Mouse (Mus musculus) fibroblast of lung, adult 2 months (primary cell): ENCODE measurements around the gene Hnf4a.
A peak's percentile ranks its signal among the peaks of the same experiment; 100 is the strongest.

Experiments used
- DNase-seq: peaks from one replicate; pipeline ENCODE4 v3.0.0-alpha.2; 2011; ENCODE audit warnings: low read depth

Gene Hnf4a

DNA sequence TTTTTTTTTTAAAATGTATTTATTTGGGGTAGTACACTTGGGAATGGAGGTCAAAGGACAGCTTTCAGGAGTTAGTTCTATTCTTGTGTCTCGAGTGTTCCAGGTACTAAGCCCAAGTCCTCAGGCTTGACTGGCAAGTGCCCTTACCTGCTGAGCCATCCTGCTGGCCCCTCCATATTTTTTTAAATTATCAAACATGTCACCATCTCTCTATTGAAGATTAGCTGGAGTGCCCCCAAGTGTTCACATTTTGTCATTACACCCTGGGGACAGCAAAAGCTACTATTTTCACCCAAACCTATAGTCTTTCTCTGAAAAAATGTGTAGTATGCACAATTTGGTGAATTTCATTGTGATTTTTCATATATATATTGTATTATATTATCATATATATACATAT is 85.5 kb downstream of the Hnf4a start:
- no peak for DNase-seq

DNA sequence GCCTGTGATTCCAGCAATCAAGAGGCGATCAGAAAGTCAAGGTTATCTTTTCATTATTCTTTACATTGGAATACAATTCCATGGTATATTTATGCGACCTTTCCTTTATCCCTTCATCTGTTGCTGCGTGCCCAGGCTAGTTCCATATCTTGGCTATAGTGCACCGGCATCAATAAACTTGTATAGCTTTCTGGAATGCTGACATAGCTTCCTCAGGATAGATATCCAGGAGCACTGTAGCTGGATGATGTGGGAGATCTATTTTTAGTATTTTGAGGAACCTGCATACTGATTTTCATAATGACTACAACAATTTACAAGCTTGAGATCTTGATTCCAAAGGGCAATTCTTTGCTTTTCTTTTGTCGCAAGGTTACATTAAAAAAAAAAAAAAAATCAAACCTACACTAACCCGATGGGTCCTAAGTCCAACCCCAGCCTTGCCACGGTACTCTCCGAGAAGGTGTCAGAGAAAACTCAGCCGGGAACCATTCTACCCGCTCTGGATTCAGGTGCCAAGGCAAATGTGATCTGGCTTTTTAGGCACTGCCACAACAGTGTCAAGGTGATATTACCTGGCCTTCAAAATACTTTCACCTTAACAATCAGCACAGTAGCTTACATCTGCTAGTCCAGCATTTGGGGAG is 87.2 kb downstream of the Hnf4a start:
- no peak for DNase-seq

DNA sequence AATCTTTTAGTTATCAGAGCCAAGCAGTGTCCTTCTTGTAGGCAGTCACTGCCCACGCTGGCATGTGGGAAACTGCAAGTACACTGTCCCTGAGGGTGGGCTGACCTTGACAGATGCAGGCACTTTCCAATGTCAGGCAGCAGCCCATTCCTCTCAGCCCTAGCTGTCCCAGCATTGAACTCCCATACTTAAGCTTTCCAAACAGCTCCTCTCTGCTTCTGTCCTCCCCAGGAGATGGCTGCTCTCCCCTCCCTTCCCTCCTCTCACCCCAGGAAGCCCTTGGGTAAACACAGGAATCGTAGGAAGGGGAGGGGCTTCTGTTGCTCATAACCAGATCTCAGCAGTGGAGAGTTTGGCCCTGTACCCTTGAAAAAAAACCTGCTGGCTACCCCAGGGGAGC is 88.5 kb downstream of the Hnf4a start:
- no peak for DNase-seq

DNA sequence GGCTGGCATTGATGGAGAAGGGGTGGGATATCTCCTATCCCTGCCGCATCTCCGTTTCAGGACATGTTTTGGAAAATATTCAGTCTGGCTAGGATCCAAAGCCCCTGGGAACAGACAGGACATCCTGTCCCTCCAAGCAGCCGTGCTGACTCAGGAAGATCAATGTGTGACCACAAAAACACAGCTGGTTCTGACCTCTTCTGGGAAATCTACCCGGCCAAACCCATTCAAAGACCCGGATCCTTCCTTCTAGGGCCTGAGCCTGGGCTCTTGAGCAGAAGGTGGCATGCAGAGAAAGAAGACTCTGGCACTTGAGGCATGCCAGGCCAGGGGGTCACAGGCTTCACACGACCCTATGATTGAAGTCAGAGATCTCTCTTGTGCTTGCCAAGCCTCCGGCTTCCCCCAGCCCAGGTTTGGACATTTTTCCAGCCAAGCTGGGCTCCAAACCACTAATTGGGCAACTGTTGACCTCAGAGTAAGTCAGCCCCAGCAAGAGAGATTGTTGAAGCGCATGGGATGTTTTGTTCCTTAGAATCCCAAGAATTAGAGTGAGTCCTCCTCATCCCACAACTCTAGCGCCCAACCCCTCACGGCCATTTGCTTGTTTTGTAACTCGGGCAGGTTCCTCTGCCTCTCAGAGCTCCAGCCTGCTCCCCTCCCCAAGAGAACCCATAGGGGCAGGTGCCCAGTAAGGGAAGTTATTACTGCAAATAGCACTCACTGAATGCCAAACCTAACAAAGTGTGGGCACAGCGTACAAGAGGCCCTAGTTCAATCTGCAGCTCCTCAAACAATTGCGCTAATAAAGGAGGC is 89.7 kb downstream of the Hnf4a start:
- DNase-seq = peak; percentile 88

DNA sequence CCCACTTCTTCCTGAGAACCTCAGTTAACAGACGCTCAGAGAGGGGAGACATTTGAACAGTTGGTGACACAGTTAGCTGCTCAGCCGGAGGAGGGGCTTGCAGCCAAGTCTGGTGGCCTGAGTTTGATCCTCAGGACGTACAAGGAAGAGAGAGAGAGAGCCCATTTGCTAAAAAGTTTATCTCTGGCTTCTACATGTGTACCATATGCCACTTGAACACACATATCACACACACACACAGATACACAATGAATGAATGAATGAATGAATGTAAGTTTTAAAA is 90.2 kb downstream of the Hnf4a start:
- no peak for DNase-seq

DNA sequence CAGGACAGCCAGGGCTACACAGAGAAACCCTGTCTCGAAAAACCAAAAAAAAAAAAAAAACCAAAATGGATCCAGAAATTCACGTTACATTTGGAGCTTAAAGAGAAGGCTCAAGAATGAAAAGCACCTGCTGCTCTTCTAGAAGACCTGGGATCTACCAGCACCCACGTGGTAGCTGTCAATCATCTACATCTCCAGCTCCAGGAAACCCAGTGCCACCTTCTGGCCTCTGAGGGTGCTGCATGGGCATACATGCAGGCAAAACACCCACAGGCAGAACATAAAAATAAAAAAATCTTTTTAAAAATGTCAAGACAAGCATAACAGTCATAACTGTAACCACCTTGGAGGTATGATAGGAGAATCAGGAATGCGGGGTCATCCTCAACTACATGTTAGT is 91.1 kb downstream of the Hnf4a start:
- DNase-seq = no peak

DNA sequence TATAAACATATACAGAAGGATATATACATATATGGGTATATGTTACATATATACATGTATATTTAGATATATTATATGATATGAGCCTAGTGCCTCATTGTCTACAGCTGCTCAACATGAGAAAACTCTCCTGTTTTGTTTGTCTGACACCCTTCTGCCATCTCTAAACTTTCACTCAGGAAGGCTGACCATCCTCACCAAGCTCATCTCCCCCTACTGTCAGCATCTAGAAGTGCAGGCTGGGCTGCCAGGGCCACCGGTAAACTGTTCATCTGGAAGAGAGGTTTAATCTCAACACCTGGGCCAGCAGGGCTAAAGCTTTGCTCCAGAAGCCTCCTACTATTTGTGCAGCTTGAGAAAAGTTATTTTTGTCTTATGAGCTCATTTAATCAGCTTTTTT is 92.6 kb downstream of the Hnf4a start:
- DNase-seq = no peak

DNA sequence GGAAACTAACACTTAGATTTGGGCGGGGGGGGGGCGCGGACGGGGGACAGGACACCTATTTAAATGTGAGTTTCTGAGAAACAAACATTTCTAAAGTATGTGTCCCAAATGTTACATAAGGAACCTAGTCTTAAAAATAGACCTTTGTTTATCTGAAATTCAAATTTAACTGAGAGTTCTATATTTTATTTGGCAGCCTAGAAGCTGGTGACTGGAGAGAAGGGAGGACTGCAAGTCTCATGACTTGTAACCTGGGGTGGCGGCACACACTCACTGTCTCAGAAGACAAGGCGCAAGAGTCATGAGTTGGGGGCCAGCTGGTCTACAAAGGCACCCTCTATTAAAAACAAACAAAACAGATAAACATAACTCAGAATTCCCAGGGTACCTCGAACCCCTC is 94.5 kb downstream of the Hnf4a start:
- no peak for DNase-seq

DNA sequence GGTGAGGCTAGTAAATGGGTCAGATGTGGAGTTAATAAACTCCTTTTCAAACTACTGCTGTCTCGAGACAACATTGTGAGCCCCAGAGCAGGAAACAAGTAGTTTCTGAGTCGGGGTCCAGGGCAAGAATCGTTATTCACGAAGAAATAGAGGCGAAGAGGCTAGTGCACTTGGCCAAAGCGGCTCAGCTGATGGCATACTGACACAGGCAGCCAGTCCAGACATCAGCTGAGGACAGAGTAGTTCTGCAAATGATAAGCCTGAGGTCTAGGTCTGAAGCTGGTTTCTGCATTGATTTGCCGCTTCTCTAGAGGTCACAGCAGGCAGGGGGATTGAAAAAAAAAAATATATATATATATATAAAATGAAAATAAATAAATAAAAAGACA is 95.1 kb downstream of the Hnf4a start:
- no peak for DNase-seq

DNA sequence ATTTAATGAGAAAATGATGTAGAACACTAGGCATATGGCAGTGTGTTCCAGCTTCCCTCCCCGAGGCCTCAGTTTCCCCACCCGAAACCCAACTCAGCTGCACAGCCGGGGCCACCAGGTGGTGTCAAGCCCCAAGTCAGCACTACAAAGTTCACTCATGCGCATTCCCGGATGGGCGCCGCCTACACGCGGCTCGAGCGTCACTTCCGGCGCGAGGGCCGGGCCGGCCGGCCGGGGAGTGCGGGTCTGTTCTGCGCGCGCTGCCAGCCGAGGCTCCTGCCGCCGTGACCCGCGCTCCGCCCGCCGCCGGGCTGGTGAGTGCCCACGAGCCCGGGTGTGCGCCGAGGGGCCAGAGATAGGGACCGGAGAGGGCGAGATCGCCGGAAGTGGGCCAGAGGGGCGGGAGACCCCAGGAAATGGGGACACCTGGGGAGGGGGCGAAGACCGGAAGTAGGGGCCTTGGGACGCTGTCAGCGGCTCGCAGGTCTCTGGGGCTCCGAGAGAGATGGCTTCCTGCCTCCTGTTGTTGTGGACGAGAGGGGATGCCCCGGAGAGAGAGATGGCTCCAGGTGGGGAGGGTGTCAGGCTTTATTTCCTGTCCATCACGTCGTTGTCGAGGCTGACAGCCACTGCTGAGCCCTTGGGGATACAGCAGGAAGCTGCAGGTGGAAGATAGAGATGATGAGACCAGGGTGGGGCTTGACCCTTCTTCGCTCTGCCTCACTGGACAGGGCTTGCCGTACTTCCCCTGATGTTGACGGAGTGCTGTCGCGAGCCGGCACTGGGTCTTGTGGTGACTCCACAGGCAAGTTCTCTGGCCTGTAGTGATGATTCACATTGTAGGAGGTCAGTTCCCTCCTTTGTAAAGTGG is 95.7 kb downstream of the Hnf4a start, which contains the start of gene Ttpal:
TSS of gene Ttpal (plus strand) at position 214 of the 871 bp plus-strand sequence.
- DNase-seq = no peak

DNA sequence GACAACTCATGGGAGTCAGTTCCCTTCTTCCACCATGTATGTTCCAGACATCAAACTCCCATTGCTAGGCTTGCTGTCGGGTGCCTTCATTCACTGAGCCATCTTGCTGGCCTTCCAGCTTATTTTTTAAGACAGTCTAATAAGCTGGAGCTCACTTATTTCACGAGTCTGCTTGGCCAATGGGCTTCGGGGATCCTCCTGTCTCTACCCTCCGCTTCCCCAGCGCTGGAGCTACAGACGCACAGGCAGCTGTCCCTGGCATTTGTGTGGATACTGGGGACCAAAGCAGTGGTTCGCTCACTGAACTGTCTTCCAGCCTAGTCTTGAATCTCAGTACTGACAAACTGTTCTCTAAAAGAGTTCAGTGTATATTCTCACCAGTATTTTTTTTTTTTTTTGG is 99.6 kb downstream of the Hnf4a start:
- no peak for DNase-seq

DNA sequence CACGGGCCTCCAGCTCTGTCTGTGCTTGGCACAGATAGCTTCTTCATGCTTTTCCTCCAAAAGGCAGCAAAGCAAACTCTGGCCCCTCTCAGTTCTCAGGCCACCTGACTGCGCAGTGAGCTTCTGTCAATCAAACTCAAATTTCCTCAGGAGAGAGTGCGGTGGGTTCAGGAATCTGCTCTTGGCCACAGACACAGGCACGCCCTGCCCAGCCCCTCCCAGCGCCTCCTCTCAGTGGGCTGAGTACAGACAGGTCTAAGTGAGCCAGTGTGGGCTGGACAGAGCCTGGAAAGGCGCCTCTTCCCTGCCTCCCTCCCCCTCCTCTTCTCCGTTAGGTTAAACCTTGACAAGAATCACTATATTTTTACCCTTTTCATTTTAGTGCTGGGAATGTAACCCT is 101.4 kb downstream of the Hnf4a start:
- no peak for DNase-seq

DNA sequence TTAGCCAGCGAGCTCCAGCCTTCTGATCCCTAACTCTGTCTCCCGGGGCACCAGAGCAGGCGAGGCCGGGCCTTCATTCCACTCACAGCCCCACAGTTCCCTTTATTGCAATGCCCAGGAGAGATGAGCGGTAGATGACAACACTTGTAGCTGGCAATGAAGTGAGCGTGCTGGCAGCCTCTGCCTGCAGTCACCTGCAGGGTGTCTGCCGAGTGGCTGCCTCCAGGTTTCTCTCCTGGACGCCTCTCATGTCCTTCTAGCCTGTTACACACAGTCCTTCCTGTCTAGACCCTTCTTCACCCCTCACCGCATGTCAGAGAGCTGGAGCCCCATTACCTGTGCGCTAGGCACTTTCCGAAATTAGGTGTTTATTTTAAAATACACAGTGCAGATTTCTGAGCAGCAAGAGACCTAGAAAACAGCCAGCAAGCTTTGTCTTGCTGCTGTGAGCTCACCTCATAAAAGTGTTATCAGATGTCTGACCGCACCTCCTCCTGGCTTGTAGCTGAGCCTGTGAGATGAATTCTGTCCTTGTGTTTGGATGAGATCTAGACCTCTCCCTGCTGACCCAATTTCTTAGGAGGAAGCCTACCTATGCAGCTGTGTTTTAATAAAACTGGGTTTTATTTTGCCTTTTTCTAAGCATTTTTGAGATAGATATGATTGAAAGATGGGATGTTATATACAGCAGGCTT is 102.8 kb downstream of the Hnf4a start:
- DNase-seq = no peak

DNA sequence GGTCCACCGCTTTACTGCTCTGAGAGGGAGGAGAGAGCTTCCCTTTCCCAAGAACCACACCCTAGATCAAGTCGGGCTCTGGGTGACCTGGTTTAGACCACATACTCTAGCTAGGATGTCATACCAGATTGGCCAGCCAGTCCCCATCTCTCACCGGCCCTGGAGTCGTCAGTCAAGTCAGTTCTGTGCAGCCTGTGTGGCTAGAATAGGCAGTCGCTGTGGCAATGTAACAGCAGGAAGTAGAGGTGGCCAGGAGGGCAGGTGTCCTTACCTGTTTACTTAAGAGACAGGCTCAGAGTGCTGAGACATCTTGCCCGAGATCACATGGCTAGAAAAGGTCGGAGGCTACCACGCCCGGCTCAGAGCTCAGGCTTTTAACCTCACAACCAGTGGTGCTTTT is 104.6 kb downstream of the Hnf4a start:
- DNase-seq = no peak

DNA sequence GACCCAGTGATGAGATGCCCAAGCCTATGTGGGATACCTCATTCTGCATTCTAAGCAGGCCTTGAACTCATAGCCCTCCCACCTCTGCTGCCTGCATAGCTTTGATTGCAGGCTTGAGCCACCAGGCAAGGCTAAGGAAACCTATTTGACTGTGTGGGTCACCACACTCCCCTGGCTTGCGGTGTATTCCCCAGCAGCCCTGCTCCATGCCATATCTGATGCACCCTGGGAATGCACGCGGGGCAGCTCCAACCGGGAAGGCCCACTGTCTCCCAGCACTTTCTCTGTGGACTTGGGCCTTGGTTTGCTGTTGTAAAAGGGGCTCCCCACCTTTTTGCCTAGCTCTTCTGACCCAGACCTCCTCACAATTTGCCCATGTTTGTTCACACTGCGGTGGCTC is 106.6 kb downstream of the Hnf4a start:
- DNase-seq = no peak

DNA sequence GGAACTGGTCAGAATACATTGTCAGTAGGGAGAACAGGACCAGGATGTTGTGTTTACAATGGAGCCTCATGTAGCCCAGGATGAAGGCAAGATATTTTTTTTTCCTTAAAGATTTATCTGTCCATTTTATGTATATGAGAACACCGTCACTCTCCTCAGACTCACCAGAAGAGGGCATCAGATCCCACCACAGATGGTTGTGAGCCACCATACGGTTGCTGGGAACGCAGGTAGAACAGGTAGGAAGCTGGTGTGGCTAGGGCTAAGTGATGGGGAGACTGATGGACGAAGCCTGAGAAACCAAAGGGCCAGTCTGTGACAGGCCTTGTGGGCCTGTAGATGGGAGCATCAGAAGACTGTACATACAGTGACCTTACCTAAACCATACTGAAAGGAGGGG is 107.4 kb downstream of the Hnf4a start:
- DNase-seq = no peak

DNA sequence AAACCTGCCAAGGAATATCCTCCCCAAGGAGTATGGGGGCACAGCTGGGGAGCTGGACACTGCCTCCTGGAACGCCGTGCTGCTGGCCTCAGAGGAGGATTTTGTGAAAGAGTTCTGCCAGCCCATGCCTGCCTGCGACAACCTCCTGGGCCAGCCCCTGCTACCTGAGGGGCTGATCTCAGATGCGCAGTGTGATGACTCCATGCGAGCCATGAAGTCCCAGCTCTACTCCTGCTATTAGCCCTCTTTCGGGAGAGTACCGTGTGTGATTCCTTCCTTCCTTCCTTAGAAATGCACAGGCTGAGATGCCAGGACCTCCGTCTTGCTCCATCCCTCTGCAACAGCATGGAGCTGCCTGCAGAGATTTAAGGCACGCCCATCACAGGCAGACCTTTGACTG is 108.8 kb downstream of the Hnf4a start:
- no peak for DNase-seq

DNA sequence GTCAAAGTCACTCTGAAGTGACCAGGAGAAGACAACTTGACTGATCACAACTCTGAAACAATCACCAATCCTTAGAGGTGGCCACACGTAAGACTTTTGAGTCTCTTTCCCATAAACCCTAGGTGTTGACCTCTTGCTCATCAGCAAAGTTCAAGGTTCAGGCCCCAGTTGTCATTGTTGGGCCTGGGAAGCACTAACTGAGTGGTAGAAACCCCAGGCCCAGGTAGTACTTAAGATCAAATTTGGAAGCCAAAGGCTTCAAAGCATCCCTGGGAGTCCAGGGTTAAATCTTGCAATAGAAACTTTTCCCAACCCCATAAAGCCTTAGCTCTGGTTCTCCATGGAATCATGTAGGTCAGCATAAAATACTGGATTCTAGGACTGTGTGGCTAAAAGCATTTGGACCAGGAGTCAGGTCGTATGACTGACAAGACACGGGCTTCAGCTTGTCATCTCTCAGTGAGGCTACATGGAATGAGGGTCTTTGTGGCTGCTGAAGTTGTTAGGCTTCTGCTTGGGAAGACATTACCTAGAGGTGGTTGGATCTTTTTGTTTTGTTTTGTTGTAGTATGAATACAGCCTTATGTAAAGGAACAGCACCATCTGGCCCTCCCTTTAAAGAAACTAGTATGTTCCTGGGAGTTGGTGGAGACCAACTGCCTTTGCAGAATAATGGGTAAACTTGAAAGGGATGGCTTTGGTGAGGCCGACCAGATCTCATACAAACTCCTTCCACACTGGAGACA is 109.5 kb downstream of the Hnf4a start:
- DNase-seq = no peak

DNA sequence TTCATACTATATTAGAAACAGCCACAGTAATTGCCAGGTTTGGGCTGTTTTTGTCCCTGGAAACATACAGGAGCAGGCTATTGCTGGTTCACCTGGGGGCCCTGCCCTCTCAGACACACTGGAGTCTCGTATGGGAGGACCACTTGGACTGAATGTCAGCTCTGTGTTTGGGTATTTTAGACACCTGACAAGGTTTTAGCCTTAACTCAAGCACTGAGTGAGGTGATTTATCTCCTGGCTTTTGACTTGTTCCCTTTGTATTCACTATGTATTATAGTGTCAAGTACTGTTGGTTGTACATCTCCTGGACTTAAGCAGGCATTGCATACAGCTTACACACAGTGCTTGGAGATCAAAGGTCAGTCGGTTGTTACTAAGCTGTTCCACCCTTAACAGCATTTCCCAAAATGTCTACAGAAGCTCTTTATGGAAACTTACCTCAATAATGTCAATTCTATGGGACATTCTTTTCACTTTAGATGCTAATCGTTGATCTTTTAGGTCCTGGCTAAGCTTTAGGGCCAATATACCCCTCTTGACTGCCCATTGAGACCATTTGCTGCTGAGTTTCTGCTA is 110.1 kb downstream of the Hnf4a start:
- DNase-seq = no peak

DNA sequence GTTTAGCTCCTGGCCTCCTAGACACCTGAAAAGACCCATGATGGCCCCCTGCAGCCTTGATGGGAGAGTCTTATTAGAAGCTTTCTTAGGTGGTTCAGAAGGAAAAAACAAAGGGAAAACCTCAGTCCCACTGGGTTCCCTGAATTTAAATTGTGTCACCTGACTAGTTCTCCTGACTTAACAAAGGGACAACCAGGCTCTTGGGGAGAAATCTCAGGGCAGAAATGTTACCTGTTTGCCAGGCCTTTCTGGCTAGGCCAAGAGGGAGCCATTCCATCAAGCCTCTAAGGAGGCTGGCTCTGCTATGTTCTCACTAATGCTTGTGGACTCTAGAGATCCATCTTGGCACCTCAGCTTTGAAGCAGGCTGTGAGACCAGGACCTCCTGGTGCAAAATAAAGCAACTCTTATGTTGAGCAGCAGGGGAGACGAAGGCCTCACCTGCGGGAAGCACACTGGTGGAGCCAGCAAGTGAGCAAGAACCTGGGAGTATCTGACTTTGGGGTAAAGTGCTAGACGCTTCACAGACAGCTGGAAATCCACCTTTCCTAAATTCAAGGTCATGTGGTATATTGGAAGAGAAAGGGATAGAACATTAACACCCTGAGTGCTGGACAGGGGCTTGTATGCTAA is 110.7 kb downstream of the Hnf4a start:
- no peak for DNase-seq

DNA sequence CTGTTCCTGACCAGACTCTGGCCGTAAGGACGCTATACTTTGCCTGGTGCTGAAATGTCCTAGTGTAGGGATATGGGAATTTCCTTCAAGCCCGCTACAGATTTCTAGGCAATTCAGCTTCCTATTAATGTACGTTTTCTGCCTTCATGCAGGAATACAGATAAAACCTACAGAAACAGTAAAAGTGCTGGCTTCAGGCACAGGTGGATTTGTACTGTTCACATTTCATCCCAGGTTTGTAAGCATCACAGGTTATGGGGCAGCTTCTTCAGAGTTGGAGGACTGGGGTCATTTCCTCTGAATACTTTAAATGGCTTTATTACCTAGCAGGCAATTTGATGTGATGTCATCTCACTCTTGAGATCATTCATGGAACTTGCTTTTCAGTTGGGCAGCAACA is 111.3 kb downstream of the Hnf4a start:
- DNase-seq = no peak
